Mouse (Mus musculus): Measurements from ENCODE around the gene Zfp143.
"Not testable (repeated sequence)": the region's sequence is repeated elsewhere in the genome, so short reads cannot be mapped to it uniquely, and the experiment has no call there.

Zfp143 gene

GRCm38 (mm10) chr7:110132272-110132671 lies 71.3 kb downstream of the Zfp143 start:
- not testable (repeated sequence) for DNase-seq (ENCODE audit: low spot score in 2 of 2)

- DNase-seq (ENCODE audit: low spot score in 2 of 2), result no peak
These were observed 73.0 kb downstream of the Zfp143 start for GRCm38 (mm10) chr7:110133988-110134387.

- no peak for DNase-seq (ENCODE audit: low spot score in 2 of 2)
These were observed 77.5 kb downstream of the Zfp143 start for GRCm38 (mm10) chr7:110138538-110138937.

GRCm38 (mm10) chr7:110143863-110144262 lies 82.8 kb downstream of the Zfp143 start:
- no peak for DNase-seq (ENCODE audit: low spot score in 2 of 2)

Data from natural killer cell, adult 2 months (primary cell).